Mouse (Mus musculus): ENCODE results near the gene Rarres2.
A peak's percentile ranks its signal among the peaks of the same experiment; 100 is the strongest.

The Rarres2 gene

DNA sequence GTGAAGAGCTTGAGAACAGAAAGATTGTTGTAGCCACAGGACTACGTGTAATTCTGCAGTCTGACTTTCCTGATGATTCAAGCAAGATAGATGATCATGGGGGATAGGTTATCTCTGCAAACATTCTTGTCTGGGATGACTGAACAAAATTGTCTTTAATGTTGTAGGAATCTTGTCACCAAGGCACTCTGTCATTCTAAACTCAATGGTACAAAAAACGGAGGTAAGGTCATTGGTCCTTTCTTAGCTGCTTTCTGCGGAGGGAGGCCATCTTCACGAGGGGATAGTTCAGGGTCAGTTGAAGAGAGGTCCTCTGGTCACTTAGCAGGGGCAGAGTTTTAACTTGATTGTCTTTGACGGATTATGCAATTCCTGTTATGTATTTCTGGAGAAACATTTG is 6.1 kb upstream of the Rarres2 start:
- no peak for DNase-seq

DNA sequence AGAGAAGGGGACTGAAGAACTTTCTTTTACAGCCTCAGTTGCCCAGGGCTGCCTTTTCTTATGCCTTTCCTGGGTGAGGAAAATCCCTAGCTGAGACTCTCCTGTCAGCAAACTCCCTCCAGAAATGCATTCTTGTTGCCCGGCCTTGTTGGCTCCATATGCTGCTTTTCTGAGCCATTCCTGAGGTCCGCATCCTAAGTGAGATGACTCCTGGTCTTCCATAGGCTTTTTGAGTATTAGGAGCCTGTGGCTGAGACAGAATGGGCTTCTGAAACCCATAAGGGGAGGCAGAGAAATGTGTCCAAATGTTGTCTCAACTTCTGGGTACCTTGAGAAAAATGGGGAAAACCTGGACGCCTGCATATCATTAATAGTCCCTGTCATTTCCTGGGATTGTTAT is 1.4 kb upstream of the Rarres2 start:
- no peak for DNase-seq

DNA sequence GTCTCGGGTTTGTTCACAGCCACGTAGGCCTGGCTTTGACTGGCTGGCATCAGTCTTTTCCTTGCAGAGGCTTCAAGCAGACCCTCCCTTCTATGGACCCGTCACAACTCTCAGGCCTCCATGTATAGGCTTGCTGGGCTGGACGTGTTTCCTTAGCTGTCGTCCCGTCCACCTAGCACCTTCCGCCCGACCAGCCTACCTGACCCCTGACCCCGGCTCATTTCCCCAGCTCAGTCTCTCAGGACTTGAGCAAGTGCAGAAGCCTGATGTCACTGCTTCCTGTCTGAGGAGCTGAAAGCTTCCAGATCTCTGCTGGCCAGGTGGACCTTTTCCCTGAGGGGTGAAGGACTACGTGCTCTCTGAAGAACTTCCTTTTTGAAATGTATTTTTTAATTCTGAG is 691 bp upstream of the Rarres2 start:
- DNase-seq, result no peak

DNA sequence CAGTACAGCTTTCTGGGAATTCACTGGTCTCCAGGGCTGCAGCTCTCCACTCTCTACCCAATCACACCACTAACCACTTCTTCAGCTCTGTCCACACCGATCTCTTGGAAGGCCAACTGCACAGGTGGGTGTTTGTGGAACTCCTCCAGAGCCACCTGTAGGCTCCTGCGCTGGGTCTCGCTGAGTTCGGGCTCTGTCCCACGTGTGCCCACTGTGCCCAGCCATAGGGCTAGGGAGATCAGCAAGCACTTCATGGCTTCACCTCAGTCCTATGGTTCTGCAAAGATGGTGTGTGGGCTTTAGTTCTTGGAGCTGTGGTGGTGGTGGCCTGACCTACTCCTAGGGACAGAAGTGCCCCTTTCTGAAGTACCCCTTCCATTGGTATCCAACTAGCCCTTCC is 575 bp downstream of the Rarres2 start:
- DNase-seq, result no peak

DNA sequence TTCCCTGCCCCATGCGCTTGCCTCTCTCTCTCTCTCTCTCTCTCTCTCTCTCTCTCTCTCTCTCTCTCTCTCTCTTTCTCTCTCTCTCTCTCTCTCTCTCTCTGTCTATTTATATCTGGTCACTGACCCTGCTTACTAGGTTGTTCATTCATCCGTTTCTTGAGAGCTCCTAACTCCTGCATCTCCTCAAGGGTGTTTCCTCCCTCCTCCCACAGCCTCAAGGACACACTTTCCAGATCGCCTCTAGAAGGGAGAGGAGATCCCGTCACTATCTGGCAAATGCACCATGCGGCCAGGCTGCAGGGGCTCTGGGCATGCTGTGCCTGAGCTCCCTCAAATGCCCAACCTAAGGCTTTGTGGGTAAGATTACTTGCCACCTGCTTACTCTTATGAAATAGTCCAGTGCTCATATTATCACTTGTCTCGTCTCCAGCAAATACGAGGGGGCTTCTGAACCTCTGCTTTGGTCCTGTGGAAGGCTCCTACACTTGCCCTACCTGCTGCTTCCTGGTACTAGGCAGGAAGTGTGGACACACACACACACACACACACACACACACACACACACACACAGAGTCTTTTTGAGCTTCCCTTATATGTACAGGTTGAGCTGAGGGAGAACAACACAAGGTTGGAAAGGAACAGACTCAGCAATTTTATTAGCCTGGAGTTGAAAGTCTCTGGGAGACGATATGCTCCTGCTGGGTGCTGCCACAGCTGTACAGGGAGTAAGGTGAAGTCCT is 3.4 kb downstream of the Rarres2 start:
- DNase-seq, result no peak

DNA sequence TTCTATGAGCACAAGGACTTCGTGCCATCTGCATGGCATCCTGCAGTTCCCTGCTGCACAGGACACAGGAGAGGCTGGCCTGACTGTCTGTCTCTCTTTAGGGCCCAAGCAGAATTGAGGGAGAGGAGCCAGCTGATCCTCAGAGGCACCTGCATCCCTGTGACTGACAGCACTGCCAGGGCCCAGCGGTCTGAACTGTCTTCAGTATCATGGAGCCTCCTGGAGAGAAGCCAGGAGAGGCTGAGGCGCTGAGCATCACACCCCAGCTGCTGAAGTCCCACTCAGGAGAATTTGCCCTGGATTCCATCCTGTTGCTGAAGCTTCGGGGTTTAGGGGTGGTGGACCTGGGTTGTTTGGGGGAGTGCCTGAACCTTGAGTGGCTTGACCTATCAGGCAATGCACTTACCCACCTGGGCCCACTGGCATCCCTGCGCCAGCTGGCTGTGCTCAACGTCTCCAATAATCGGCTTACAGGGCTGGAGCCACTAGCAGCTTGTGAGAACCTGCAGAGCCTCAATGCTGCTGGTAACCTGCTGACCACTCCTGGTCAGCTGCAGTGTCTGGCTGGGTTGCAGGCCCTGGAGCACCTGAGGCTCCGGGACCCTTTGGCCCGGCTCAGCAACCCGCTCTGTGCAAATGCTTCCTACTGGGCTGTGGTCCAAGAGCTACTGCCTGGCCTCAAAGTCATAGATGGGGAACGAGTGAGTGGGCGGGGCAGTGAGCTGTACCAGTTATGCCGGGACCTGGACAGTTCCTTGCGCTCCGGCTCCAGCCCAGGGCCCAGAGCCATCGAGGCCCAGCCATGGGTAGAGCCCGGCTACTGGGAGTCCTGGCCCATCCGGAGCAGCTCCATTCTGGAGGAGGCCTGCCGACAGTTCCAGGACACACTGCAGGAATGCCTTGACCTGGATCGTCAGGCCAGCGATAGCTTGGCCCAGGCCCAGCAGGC is 4.3 kb downstream of the Rarres2 start:
- no peak for DNase-seq

DNA sequence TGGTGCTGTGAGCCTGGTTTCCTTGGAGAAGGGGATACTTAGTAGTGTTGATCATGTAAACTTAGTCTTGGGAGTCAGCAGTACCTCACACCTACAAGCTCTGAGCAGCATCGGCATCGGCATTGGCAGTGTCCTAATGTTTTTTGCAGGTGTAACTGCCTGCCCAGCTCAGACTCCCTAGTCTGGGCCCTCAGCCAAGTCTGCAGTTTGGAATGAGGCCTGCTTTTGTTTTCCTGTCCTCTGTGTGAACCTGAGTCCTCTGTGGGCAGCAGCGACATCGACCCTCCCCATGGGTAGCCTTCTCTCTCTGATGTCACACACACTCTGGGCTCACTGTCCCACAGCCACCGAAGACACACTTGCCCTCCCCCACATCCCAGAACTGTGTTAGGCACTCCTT is 6.3 kb downstream of the Rarres2 start:
- no peak for DNase-seq

DNA sequence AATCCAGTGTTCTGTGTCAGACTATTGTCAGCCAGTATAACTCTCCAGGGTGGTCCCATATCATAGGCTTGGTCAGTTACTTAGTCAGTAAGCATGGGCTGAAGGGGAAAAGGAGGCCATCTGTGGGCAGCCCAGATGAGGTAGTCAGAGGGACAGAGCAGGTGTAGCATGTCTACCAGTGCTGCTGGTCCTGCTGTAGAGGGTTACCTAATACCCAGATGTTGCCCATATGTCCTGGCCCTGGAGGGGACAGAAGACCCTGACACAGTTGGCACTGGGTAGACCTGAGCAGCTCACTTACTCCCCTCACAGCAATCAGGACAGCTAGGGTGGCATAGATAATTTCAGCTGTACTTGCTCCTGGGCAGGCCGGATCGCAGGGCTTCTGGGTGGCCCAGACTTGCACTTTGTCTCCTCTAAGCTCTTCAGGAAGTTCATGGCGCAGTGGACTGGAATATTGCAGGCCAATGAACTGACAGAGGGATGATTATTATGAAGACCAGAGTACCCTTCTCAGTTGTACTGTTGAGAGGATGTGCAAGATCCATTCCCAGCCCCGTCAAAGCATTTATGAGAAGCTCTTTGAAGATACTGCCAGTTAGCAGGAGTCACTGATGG is 6.8 kb downstream of the Rarres2 start:
- no peak for DNase-seq

DNA sequence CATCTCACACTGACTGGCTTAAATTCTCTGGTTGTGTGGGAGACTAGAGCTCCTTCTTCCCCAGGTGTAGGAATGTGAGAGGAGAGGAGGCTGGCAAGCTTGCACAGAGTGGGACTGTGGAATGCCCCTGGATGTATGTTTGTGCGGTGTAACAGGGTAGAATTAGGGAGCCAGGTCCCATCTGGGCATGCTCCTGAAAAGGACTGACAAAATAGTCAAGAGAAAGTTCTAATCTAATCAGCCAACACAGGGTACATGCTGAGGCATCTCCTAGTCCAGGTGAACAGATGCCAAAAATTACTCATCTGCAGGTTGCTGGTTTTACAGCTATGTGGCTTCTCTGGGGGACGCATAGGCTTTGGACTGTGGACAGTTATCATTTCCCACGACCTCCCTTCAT is 16.6 kb downstream of the Rarres2 start:
- DNase-seq, result no peak

DNA sequence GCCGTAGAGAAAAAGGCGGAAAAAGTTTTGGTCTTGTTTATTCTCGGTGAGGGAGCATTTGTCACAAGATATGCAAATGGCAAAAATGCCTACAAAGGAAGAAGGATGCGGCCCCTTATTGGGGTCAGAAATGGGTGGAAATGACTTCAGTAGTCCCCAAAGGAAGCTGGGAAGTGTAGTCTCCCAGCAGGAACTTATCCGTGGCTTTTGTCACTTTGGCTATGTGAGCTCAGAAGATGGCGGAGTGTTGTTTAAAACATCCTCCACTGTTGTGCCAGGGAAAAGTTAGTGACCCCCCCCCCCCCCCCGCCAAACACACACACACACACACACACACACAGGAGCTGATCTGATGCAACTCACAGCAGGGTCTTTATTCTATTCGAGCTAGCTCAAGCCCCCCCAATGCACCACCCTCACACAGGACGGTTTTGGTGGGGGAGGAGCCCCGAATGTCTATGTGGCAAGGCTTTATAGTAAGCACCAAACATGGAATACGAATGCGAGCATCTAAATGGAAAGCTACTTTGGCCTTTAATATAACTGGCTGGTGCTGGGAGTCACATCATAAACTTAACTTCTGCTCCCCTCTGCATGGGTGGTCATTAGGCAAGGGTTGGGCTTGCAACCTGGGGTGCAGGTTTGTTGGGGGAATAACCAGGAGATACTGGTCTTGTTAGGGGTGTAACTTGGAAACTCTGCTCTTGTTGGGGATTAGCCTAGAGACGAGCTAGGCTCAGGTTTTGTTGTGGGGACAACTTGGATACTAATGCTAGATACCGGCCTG is 17.3 kb downstream of the Rarres2 start:
- DNase-seq, result no peak

DNA sequence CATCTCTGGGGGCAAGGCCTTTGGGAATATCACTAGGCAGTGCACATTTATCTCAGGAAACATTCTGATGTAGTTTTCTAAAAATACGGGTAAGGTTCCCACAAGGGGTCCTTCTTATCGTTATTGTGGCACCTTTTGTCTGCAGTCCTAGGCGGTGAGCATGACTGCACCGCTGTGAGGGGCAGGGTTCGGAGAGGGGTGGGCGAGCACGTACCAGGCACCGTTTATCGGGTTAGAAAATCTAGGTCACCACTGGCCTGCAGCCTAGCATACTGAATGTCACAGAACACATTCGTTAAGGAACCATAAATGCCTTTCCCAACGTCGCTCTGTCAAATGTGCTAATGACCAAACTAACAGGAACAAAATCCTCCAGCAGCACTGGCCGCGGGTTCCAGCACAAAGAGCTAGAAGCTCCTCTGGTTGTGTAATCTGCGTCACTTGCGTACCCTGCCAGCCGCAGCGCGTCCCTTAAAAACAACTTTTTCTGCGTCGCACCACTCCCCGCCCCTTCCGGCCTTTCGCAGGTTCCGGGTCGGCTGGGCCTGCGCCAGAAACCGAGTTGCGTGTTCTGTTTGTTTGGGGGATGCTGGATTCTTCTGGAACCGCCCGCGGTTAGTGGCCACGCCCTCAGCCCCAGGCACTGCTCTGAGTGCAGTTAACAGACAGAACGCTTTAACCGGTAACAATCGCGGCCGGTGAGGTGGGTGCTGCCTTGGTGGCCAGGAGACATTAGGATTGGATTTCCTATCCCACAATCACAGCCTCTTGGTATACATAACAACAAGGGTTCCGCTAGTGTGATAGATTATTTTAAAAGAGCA is 18.1 kb downstream of the Rarres2 start, which contains the start of gene Lrrc61:
Lrrc61 (plus strand) TSS at position 517 of the 824 bp plus-strand sequence.
- DNase-seq, result peak; percentile 88

DNA sequence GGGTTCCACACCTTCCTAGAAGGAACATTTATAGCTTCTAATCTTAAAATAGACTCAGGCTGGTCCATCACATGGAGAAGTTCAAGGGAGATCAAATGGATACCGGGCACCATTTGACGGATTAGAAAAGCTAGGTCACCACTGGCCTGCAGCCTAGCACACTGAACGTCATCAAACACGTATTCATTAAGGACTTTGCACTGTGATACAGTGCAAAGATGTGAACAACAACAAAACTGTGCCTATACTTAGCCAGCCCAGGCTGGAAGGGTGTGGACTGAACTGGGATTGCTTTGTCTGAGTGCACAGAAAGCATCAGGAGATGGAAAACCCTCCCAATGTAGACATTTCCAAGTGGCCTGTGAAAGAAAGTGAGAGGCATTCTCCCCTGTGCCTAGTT is 18.8 kb downstream of the Rarres2 start:
- no peak for DNase-seq

DNA sequence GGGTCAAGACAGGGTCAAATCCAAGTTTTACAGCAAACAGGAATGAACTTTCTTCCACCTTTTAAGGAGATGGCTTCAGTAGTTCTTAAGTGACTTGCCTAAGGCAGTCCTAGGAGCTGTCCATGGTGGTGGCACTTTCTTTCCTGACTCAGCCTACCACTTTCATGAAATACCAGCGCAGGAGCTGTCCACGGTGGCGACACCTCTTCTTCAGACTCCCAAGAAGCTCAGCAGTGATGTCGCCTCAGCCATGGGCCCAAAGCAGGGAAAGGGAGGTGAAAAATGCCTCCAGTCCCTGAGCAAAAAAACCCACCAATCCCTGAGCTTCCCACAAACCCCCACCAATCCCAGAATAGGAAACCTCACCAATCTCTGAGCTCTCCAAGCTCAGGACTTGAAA is 19.7 kb downstream of the Rarres2 start:
- DNase-seq, result peak; percentile 66

DNA sequence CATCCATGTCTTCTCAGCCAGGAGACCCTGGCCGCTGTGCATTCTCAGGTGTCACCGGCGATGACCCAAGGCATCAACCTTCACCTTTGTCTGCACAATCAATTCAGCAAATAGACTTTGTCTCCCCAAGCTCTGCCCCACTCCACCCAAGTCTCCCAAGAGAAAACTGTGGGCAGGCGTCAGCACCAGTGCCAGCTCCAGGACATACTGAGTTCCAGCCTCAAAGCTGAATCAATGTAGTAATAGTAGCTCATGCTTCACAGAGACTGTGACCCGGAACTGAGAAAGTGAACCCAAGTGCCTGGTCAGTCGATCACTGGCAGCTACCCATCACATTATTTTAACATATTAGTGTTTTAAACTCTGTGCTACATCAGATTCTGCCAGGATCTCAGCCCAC is 24.3 kb downstream of the Rarres2 start:
- DNase-seq, result no peak

DNA sequence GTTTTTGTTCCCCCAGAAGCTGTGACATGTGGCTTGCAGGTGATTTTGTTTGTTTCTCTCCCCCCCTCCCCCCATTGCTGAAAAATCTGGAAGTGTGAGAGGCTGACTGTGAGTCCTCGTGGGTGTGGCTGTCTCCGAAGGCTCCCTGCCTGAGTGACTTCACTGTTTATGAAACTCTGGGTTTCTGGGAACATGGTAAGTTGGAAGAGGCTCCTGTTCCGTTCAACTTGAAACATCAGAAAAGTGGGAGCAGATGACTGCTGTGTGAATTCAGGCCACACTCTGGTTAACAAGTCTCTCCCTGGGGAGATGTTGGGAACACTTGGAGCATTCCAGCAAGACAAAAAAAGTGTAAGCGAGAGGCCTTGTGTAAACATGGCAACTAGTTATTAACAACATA is 25.7 kb downstream of the Rarres2 start:
- no peak for DNase-seq

DNA sequence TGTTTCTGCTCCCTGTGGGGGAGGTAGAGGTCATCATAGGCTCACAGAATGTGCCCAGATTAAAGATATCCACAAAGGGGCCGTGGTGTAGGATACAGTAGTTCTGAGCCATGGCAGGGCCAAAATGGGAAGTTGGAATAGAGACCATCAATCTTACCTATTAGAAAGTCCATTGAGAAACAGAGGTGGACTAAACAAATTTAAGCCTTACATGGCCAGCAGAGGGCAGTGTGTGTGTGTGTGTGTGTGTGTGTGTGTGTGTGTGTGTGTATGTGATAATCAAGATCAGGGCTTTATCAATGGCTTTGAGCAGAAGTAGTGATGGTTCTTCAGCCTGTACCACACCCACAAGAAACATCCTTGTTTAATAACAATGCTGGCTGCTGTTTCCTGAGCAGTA is 26.3 kb downstream of the Rarres2 start:
- DNase-seq, result peak; percentile 23

DNA sequence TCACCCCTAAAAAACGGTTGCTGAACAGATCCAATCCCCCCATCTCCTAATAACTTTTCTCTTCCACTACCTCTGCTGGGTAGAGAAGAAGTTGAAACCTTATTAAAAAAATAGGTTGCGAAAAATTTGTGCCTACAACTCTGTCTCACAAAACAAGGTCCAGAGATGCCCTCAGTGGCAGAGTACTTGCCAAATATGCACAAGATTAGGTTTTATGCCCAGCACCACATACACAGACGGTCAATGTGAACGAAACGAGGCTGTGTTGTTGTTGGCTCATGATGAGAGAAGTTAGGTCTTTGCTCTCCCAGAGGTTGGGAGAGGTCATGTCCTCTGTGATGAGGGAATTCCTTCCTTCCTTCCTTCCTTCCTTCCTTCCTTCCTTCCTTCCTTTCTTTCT is 27.3 kb downstream of the Rarres2 start:
- no peak for DNase-seq

DNA sequence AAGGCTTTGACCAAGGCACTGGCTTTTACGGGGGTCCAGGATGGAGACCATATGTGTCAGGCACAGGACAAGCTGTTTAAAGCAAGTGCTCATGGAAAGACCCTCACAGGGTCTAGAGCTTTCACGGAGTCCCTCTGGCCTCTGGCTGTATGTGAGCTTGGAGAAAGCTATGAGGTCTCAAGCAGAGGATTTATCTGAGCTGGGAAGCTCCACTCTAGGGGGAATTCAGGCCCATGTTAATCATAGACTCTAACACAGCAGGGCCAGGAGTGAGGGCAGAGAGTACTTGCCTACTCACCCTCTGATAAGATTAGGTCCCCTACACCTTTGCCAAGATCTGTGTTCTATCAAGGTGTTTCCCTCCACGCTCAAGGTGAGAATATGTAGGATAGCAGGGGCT is 30.0 kb downstream of the Rarres2 start:
- no peak for DNase-seq

DNA sequence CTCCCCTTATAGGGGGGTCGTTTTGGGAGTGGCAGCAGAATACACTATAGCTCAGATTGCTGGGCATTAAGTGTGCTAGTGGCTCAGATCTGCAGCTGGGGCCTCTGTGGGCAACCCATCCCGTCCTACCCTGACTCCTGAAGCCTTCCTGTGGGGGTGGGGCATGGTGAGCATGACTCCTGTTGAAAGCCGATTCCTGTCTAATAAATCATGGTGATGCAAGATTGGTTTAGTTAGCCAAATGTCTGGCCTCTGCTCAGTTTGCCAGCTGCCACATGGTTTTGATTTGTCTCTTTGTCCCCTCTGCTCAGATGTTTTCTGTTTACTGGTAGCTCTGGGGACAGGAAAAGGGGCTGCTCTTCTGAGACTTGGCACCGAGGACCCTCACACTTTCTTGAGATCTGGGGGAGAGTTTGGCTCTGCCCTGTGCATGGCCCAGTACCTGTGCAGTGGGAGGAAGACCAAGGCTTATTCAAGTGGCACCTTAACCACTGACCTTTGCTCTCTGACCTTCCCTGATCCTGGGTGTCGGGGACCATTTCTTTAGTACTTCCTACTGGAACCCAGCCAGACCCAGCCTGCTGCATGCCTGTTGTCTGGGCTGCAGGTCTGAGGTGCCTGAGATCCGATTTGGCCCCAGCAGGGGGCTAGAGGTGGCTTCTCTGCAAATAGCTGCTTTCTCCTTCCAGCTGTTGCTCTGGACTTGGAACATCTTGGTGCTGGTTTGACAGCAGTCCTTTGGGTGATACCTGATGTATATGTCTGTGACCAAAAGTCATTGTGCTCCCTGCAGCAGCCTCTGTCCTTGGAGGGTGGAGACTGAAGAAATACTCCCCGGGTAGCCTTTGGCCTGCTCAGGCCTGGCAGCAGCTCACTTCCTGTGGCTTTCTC is 30.8 kb downstream of the Rarres2 start:
- no peak for DNase-seq

DNA sequence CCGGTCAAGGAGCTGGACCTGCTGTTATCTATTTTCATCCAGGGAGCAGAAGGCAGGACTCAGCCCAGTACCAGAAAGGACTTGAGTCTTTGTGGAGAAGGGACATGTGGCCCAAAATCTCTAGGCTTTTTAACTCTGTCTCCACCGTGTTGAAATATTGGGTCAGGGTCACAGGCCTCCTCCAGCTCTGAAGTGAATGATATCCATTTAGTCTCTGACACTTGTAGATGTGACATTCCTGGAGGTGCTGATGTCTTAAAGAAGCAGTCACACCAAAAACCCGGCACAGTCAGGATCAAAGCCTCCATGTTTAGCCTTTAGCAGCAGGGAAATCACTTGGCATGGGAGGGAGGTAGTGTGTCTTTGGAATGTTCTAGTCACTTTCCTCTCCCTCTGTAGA is 31.9 kb downstream of the Rarres2 start:
- DNase-seq, result no peak

DNA sequence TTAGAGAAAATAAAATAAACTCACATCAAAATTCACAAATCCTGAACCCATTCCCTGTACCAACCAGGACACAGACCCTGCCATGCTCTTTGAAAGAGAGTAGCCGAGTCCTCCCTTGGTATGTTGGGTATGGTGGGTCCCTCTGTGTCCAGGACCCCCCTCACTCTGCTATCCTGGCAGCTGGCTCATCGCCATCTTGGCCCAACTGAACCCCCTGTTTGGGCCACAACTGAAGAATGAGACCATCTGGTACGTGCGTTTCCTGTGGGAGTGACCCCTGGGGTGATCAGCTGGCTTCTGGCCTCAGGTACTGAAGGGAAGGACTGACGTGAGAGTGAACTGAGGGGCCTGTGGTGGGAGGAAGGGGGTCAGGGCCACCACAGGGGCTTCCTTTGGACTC is 32.7 kb downstream of the Rarres2 start:
- no peak for DNase-seq
